Mouse (Mus musculus): ENCODE data around the gene Gm9573. TPM values are rescaled to one million over a fixed set of nuclear protein-coding genes. Genes with fewer than 3 reads are reported as not detected.
A peak's percentile ranks its signal among the peaks of the same experiment; 100 is the strongest.

Gm9573 gene
- polyA plus RNA-seq, 1 experiment from 2014 or later, result not detected

- Histone ChIP-seq H3K4me3 (ENCODE audit: low read depth, low read length) (no peak overlapping the region), H3K36me3 (ENCODE audit: control insufficient read depth, insufficient read depth, low read length) (no peaks in the 10 kb centered on the region), H3K27ac (ENCODE audit: low read length) (no peak overlapping the region), H3K27me3 (ENCODE audit: control insufficient read depth, insufficient read depth, low read length) (0 out of 2 replicates have a peak, but pooled peaks cover 6% of the 10 kb centered on the region), H3K9ac (replicated peaks; ENCODE audit: low read depth, low read length) (no peak overlapping the region), H3K9me3 (ENCODE audit: control insufficient read depth, low read depth, low read length) (no peaks in the 10 kb centered on the region), H3K4me1 (ENCODE audit: control insufficient read depth, insufficient read depth, low read length) (peaks cover 7% of the 10 kb centered on the region; the same call in 1 of the 2 replicates), H3K4me2 (replicated peaks; ENCODE audit: low read depth, low read length) (no peak overlapping the region)
- no peak for ATAC-seq (ENCODE audit: insufficient number of reproducible peaks, insufficient read depth, low FRiP score, low read depth)
- WGBS, result 66% methylated on average over 14 of the region's 14 CpGs
These were observed 55.6 kb downstream of the Gm9573 start for GRCm38 (mm10) chr17:35570836-35571235.

- Histone ChIP-seq H3K36me3 (ENCODE audit: control insufficient read depth, insufficient read depth, low read length) (no peaks in the 10 kb centered on the region), H3K4me2 (replicated peaks; ENCODE audit: low read depth, low read length) (peak overlapping the region; percentile 36), H3K9me3 (ENCODE audit: control insufficient read depth, low read depth, low read length) (no peaks in the 10 kb centered on the region), H3K4me3 (ENCODE audit: low read depth, low read length) (peak overlapping the region; percentile 17), H3K9ac (replicated peaks; ENCODE audit: low read depth, low read length) (no peak overlapping the region; the same call in 1 of the 2 replicates), H3K4me1 (ENCODE audit: control insufficient read depth, insufficient read depth, low read length) (peaks cover 7% of the 10 kb centered on the region; the same call in 1 of the 2 replicates), H3K27ac (ENCODE audit: low read length) (no peak overlapping the region), H3K27me3 (ENCODE audit: control insufficient read depth, insufficient read depth, low read length) (0 out of 2 replicates have a peak, but pooled peaks cover 6% of the 10 kb centered on the region)
- no peak for ATAC-seq (ENCODE audit: insufficient number of reproducible peaks, insufficient read depth, low FRiP score, low read depth)
- 5% methylated on average over 28 of the region's 28 CpGs for WGBS
These were observed 57.1 kb downstream of the Gm9573 start for GRCm38 (mm10) chr17:35569091-35569944.

Other genes starting within 250 kb of the Gm9573 start
- 2.1 and 3.3 TPM in 2 replicates for gene H2-Q4, start 247.0 kb downstream of the Gm9573 start, polyA plus RNA-seq (2014; fragmentation: Nextera tagmentation; extraction: Ambion mirVana)
- 0.30 and 0.76 TPM in 2 replicates for gene H2-Q6, start 201.8 kb downstream of the Gm9573 start, polyA plus RNA-seq (2014; fragmentation: Nextera tagmentation; extraction: Ambion mirVana)
- 2.6 and 4.6 TPM in 2 replicates for gene H2-Q7, start 187.5 kb downstream of the Gm9573 start, polyA plus RNA-seq (2014; fragmentation: Nextera tagmentation; extraction: Ambion mirVana)
- gene H2-Q10, start 156.5 kb downstream of the Gm9573 start, polyA plus RNA-seq (2014; fragmentation: Nextera tagmentation; extraction: Ambion mirVana), result 0.71 and 1.1 TPM in 2 replicates
- 0.17 TPM in 1 of 2 replicates, not detected in the other for gene Pou5f1, start 120.6 kb downstream of the Gm9573 start, polyA plus RNA-seq (2014; fragmentation: Nextera tagmentation; extraction: Ambion mirVana)
- 87.4 and 90.1 TPM in 2 replicates for gene Tcf19, start 109.8 kb downstream of the Gm9573 start, polyA plus RNA-seq (2014; fragmentation: Nextera tagmentation; extraction: Ambion mirVana)
- gene Cchcr1, start 109.5 kb downstream of the Gm9573 start, polyA plus RNA-seq (2014; fragmentation: Nextera tagmentation; extraction: Ambion mirVana), result 16.7 and 19.0 TPM in 2 replicates
- 0.81 and 1.1 TPM in 2 replicates for gene Psors1c2, start 93.4 kb downstream of the Gm9573 start, polyA plus RNA-seq (2014; fragmentation: Nextera tagmentation; extraction: Ambion mirVana)
- 0.17 TPM in 1 of 2 replicates, not detected in the other for gene Cdsn, start 74.5 kb downstream of the Gm9573 start, polyA plus RNA-seq (2014; fragmentation: Nextera tagmentation; extraction: Ambion mirVana)
- gene 2300002M23Rik, start 59.2 kb downstream of the Gm9573 start, polyA plus RNA-seq (2014; fragmentation: Nextera tagmentation; extraction: Ambion mirVana), result 0.66 TPM in 1 of 2 replicates, not detected in the other
- 20.2 and 25.2 TPM in 2 replicates for gene Sfta2, start 25.1 kb downstream of the Gm9573 start, polyA plus RNA-seq (2014; fragmentation: Nextera tagmentation; extraction: Ambion mirVana)
- gene Mucl3, start 17.1 kb upstream of the Gm9573 start, polyA plus RNA-seq (2014; fragmentation: Nextera tagmentation; extraction: Ambion mirVana), result 13.2 and 13.4 TPM in 2 replicates
- gene Vars2, start 41.0 kb upstream of the Gm9573 start, polyA plus RNA-seq (2014; fragmentation: Nextera tagmentation; extraction: Ambion mirVana), result 14.0 and 18.7 TPM in 2 replicates
- gene Gtf2h4, start 47.1 kb upstream of the Gm9573 start, polyA plus RNA-seq (2014; fragmentation: Nextera tagmentation; extraction: Ambion mirVana), result 40.1 and 42.7 TPM in 2 replicates
- gene Ddr1, start 78.0 kb upstream of the Gm9573 start, polyA plus RNA-seq (2014; fragmentation: Nextera tagmentation; extraction: Ambion mirVana), result 50.4 and 50.6 TPM in 2 replicates
- gene Ier3, start 195.0 kb upstream of the Gm9573 start, polyA plus RNA-seq (2014; fragmentation: Nextera tagmentation; extraction: Ambion mirVana), result 3.7 and 5.4 TPM in 2 replicates
- gene Flot1, start 196.6 kb upstream of the Gm9573 start, polyA plus RNA-seq (2014; fragmentation: Nextera tagmentation; extraction: Ambion mirVana), result 42.8 and 44.2 TPM in 2 replicates
- gene Tubb5, start 211.7 kb upstream of the Gm9573 start, polyA plus RNA-seq (2014; fragmentation: Nextera tagmentation; extraction: Ambion mirVana), result 932 and 983 TPM in 2 replicates
- 18.7 and 19.2 TPM in 2 replicates for gene Mdc1, start 214.9 kb upstream of the Gm9573 start, polyA plus RNA-seq (2014; fragmentation: Nextera tagmentation; extraction: Ambion mirVana)
- 65.3 and 67.1 TPM in 2 replicates for gene Nrm, start 234.7 kb upstream of the Gm9573 start, polyA plus RNA-seq (2014; fragmentation: Nextera tagmentation; extraction: Ambion mirVana)
- gene Ppp1r18, start 239.0 kb upstream of the Gm9573 start, polyA plus RNA-seq (2014; fragmentation: Nextera tagmentation; extraction: Ambion mirVana), result 18.8 and 20.1 TPM in 2 replicates